18 mouse cellular contexts compared by ENCODE assay signal in the genomic region with DNA sequence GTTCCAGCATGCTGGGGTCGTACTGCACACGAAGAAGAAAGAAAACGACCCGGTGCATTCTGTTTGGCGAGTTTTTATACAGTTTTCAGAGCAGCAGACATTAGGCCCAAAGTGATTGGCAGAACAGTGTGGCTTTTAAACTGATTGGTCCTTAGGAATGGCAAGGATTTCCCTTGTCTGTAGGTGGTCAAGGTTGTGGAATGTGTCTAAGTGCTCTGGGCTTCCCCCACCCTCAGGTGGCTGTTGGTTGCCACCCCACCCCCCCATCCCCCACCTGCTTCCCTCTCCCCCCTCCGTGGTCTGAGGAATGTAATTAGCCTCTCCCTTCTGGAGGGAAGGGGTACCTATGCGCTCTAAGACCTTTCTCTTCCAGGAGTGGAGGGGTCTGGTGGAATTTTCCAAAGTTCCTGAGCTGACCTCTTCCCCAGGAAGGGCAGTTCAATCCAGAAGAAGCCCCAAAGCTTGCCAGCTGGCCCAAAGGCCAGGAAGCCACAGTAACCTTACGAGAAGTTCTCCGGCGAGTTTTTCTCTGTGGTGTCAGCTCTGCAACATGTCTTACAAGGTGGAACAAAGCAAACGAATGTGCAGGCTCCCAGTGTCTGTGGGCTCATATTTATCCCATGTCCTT. TPM values are rescaled to one million over a fixed set of nuclear protein-coding genes. Genes with fewer than 3 reads are reported as not detected.
DNase-seq lines count a peak whose midpoint lies in the region; ATAC-seq and TF ChIP-seq lines count a peak whose summit lies in the region.
"Had no signal": no experiment of that assay in that cellular context is flagged by ENCODE, and none has a peak within 500 bp of the region (broad histone marks: within the 10 kb centered on the region; RNA-seq: fewer than 3 reads in every experiment).

No protein-coding gene starts in this region.

- ATAC-seq in limb, embryonic 12.5 days (ENCODE audit: insufficient number of reproducible peaks, insufficient read depth, low FRiP score, low TSS enrichment, low read depth) = peak; percentile 75; the same call in 1 of the 2 replicates

- WGBS in limb, embryonic 12.5 days = 54% methylated on average over 11 of the region's 11 CpGs

- H3K9me3 ChIP-seq in ES-E14 (ENCODE audit: control insufficient read depth, insufficient read depth, low read depth, low read length) = no peaks in the 10 kb centered on the region
- H3K9me3 ChIP-seq in limb, embryonic 12.5 days = no peaks in the 10 kb centered on the region
- H3K9me3 ChIP-seq: embryonic facial prominence, embryonic 15.5 days; forebrain, embryonic 10.5 days; hindbrain, embryonic 13.5 days; neural tube, embryonic 12.5 days had no signal

- no peaks in the 10 kb centered on the region for H3K36me3 ChIP-seq in ES-E14 (ENCODE audit: control insufficient read depth, insufficient read depth, low read length, poor library complexity, severe bottlenecking)
- no peaks in the 10 kb centered on the region for H3K36me3 ChIP-seq in limb, embryonic 12.5 days
- H3K36me3 ChIP-seq: embryonic facial prominence, embryonic 15.5 days; forebrain, embryonic 10.5 days; hindbrain, embryonic 13.5 days; neural tube, embryonic 12.5 days had no signal

- 0 out of 2 replicates have a peak overlapping the region, but pooled peaks have one; percentile 6 for H3K4me2 ChIP-seq in limb, embryonic 12.5 days
- H3K4me2 ChIP-seq: embryonic facial prominence, embryonic 15.5 days; hindbrain, embryonic 13.5 days; neural tube, embryonic 12.5 days had no signal

- in situ Hi-C loops in ES-E14 (cut with MboI; ENCODE audit: low sequenced_read_pairs in 2 of 2, unreplicated experiment in 2 of 2) = no loop called here

- peak; percentile 24 to 49 for DNase-seq in heart, adult 9 months (ENCODE audit: low spot score in 2 of 2)
- no peak for DNase-seq in heart, postnatal 4 days
- DNase-seq in ES-E14 (ENCODE audit: low read depth, low spot score) (peak; percentile 54), R1 (ENCODE audit: low read depth, low spot score) (peak; percentile 91)
- DNase-seq in lung, adult 18-20 months = no peak
- no peak for DNase-seq in thymus, adult 18-20 months
- DNase-seq: cerebellum, postnatal 14 days; embryo, embryonic 11 days; layer of hippocampus, postnatal 36 days; lung, postnatal 14 days; right cerebral cortex, postnatal 25 days had no signal

- no peak overlapping the region for H3K9ac ChIP-seq in ES-E14 (ENCODE audit: insufficient read depth, low read depth, low read length, poor library complexity, severe bottlenecking)
- no peak overlapping the region for H3K9ac ChIP-seq in limb, embryonic 12.5 days (replicated peaks)
- H3K9ac ChIP-seq: embryonic facial prominence, embryonic 15.5 days; hindbrain, embryonic 13.5 days; liver, embryonic 14.5 days; neural tube, embryonic 12.5 days had no signal

- H3K4me1 ChIP-seq in ES-E14 (ENCODE audit: control insufficient read depth in 2 of 2, insufficient read depth in 2 of 2, low read length in 2 of 2, poor library complexity in 1 of 2) = peaks cover 1 to 8% of the 10 kb centered on the region in 2 experiments; a peak in 2 of 4 replicates
- H3K4me1 ChIP-seq in limb, embryonic 12.5 days (replicated peaks) = peaks cover 15% of the 10 kb centered on the region
- H3K4me1 ChIP-seq: embryonic facial prominence, embryonic 15.5 days; hindbrain, embryonic 13.5 days; neural tube, embryonic 12.5 days had no signal

- H3K4me3 ChIP-seq in ES-E14 (ENCODE audit: insufficient read depth in 1 of 2, low read depth in 1 of 2, low read length in 2 of 2, poor library complexity in 1 of 2, severe bottlenecking in 1 of 2) = no peak overlapping the region; a peak in 1 of 4 replicates
- no peak overlapping the region for H3K4me3 ChIP-seq in limb, embryonic 12.5 days (replicated peaks)
- H3K4me3 ChIP-seq: embryonic facial prominence, embryonic 15.5 days; forebrain, embryonic 10.5 days; hindbrain, embryonic 13.5 days; neural tube, embryonic 12.5 days had no signal

- H3K27ac ChIP-seq in ES-E14 (ENCODE audit: insufficient read depth, low read depth, low read length, poor library complexity, severe bottlenecking) = no peak overlapping the region
- H3K27ac ChIP-seq in limb, embryonic 12.5 days = 0 out of 2 replicates have a peak overlapping the region, but pooled peaks have one; percentile 12
- H3K27ac ChIP-seq: embryonic facial prominence, embryonic 15.5 days; forebrain, embryonic 10.5 days; hindbrain, embryonic 13.5 days; liver, embryonic 14.5 days; neural tube, embryonic 12.5 days had no signal

- no peaks in the 10 kb centered on the region for H3K27me3 ChIP-seq in limb, embryonic 12.5 days
- H3K27me3 ChIP-seq: embryonic facial prominence, embryonic 15.5 days; hindbrain, embryonic 13.5 days; neural tube, embryonic 12.5 days had no signal

TF ChIP-seq in ES-E14, 5 proteins besides CTCF, POLR2A, EP300 and RAD21:
- no peak for TF ChIP-seq HCFC1 (IDR thresholded peaks at IDR 0.05; ENCODE audit: borderline replicate concordance, insufficient read depth, low read length)
- TF ChIP-seq MAFK (IDR thresholded peaks at IDR 0.05; ENCODE audit: insufficient read depth, low read depth, low read length) = no peak
- no peak for TF ChIP-seq ZC3H11A (IDR thresholded peaks at IDR 0.05; ENCODE audit: borderline replicate concordance, low read depth, low read length)
- no peak for TF ChIP-seq CHD2 (IDR thresholded peaks at IDR 0.05; ENCODE audit: low read depth, low read length)
- no peak for TF ChIP-seq ZNF384 (IDR thresholded peaks at IDR 0.05; ENCODE audit: low read depth, low read length)

RNA-seq across cellular contexts. Expression of a gene that starts 28.3 kb away (rescaled TPM):
- 1 to 10 TPM; 5.2 TPM for total RNA-seq in heart, postnatal 4 days (2021)
- total RNA-seq in ES-E14 (2012; rRNA removed) = 13.7 and 19.7 TPM in 2 replicates
- 34.8 and 35.1 TPM in 2 replicates for polyA plus RNA-seq in limb, embryonic 12.5 days (2016; fragmentation: Nextera tagmentation; extraction: Ambion mirVana)
- total RNA-seq: MEL had no signal

Comparison
In these comparisons a context has a peak if more than half of its experiments do, and no peak if none do; other contexts are left out.
1. DNase-seq: peak in heart, adult 9 months (2 of 2), ES-E14 (single experiment) and R1 (single experiment); none in heart, postnatal 4 days (single experiment), lung, adult 18-20 months (0 of 2) and thymus, adult 18-20 months (0 of 2).